Mouse (Mus musculus): Measurements from ENCODE around the gene Adgra1. TPM values are rescaled to one million over a fixed set of nuclear protein-coding genes. Genes with fewer than 3 reads are reported as not detected.

The Adgra1 gene
- polyA plus RNA-seq, 1 experiment = 0.14 TPM

DNA sequence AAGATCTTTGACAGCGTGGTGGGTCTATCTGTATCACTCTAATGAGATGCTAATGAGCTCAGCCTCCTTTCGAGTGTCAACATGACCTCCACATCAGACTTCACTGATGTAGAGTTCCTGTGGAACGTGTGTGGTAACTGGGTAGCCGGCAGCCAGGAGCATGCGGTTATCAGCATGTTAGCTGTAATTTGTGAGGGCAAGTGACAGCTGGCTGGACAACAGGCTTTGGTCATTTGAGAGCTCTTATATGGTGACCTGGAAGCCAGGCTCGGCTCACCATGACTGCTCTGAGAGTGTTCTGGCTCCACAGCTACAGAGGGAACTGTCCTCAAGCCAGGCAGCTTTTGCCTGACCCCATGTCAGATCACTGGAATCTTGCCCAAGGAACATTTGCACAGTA is 8.4 kb downstream of the Adgra1 start:
- Histone ChIP-seq H3K27me3 (ENCODE audit: control insufficient read depth, insufficient read depth, insufficient read length) (no peaks in the 10 kb centered on the region), H3ac (ENCODE audit: control insufficient read depth, insufficient read length, low read depth) (no peak overlapping the region), H3K4me3 (ENCODE audit: insufficient read depth, poor library complexity, severe bottlenecking) (no peak overlapping the region), H3K36me3 (ENCODE audit: control insufficient read depth, insufficient read depth) (no peaks in the 10 kb centered on the region), H3K79me3 (ENCODE audit: low read depth) (no peaks in the 10 kb centered on the region), H3K79me2 (ENCODE audit: control insufficient read depth, insufficient read depth) (no peaks in the 10 kb centered on the region)
- TF ChIP-seq CEBPB (IDR thresholded peaks at IDR 0.05; ENCODE audit: low read depth) (no peak), MAX (IDR thresholded peaks at IDR 0.05) (no peak), MYOD1 (IDR thresholded peaks at IDR 0.05; ENCODE audit: control insufficient read depth, insufficient read length, low read depth) (peak; percentile 59), FOSL1 (IDR thresholded peaks at IDR 0.05; ENCODE audit: insufficient read depth, low read length, poor library complexity, severe bottlenecking) (no peak), CTCF (IDR thresholded peaks at IDR 0.05; ENCODE audit: control insufficient read depth, insufficient read depth, insufficient read length) (no peak), USF1 (IDR thresholded peaks at IDR 0.05; ENCODE audit: low read depth) (no peak)

DNA sequence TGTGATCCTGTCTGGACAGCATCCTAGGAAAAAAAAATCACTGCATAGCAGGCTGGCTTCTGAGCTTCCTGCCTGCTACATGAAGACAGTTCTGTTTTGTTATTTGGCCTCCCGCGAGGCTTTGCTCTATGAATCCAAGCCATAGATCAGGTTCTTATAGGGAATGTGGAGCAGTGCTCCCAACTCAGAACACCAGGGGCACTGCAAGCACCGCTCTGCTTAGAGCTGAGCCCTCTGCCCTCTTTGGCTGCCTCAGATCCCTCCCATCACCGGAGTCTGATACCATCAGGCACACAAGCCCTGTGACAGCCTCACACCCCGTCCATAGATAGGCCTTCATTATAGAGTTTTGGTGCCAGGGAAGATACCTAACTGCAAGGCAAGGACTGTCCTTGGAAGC is 9.2 kb downstream of the Adgra1 start:
- H3ac ChIP-seq (ENCODE audit: control insufficient read depth, insufficient read length, low read depth) = no peak overlapping the region
- TF ChIP-seq FOSL1 (IDR thresholded peaks at IDR 0.05; ENCODE audit: insufficient read depth, low read length, poor library complexity, severe bottlenecking) (no peak), MYOG (IDR thresholded peaks at IDR 0.05; ENCODE audit: control insufficient read depth, extremely low read depth, insufficient read length) (no peak), CEBPB (IDR thresholded peaks at IDR 0.05; ENCODE audit: low read depth) (no peak), MYOD1 (IDR thresholded peaks at IDR 0.05; ENCODE audit: control insufficient read depth, insufficient read length, low read depth) (no peak), MAX (IDR thresholded peaks at IDR 0.05) (no peak), CTCF (IDR thresholded peaks at IDR 0.05; ENCODE audit: control insufficient read depth, insufficient read depth, insufficient read length) (no peak), USF1 (IDR thresholded peaks at IDR 0.05; ENCODE audit: low read depth) (no peak)
- no peaks in the 10 kb centered on the region for H3K36me3 ChIP-seq (ENCODE audit: control insufficient read depth, insufficient read depth)
- H3K27me3 ChIP-seq (ENCODE audit: control insufficient read depth, insufficient read depth, insufficient read length) = no peaks in the 10 kb centered on the region
- no peaks in the 10 kb centered on the region for H3K79me2 ChIP-seq (ENCODE audit: control insufficient read depth, insufficient read depth)
- no peaks in the 10 kb centered on the region for H3K79me3 ChIP-seq (ENCODE audit: low read depth)
- no peak overlapping the region for H3K4me3 ChIP-seq (ENCODE audit: insufficient read depth, poor library complexity, severe bottlenecking)

GRCm38 (mm10) chr7:139843776-139844175 is 9.8 kb downstream of the Adgra1 start:
- H3K79me2 ChIP-seq (ENCODE audit: control insufficient read depth, insufficient read depth) = no peaks in the 10 kb centered on the region
- no peak overlapping the region for H3ac ChIP-seq (ENCODE audit: control insufficient read depth, insufficient read length, low read depth)
- no peak for TF ChIP-seq MYOG (IDR thresholded peaks at IDR 0.05; ENCODE audit: control insufficient read depth, extremely low read depth, insufficient read length)
- H3K27me3 ChIP-seq (ENCODE audit: control insufficient read depth, insufficient read depth, insufficient read length) = no peaks in the 10 kb centered on the region
- H3K79me3 ChIP-seq (ENCODE audit: low read depth) = no peaks in the 10 kb centered on the region
- H3K4me3 ChIP-seq (ENCODE audit: insufficient read depth, poor library complexity, severe bottlenecking) = no peak overlapping the region
- no peaks in the 10 kb centered on the region for H3K36me3 ChIP-seq (ENCODE audit: control insufficient read depth, insufficient read depth)

- H3K4me3 ChIP-seq (ENCODE audit: insufficient read depth, poor library complexity, severe bottlenecking) = no peak overlapping the region
- H3K36me3 ChIP-seq (ENCODE audit: control insufficient read depth, insufficient read depth) = no peaks in the 10 kb centered on the region
- no peaks in the 10 kb centered on the region for H3K27me3 ChIP-seq (ENCODE audit: control insufficient read depth, insufficient read depth, insufficient read length)
- no peaks in the 10 kb centered on the region for H3K79me3 ChIP-seq (ENCODE audit: low read depth)
- H3ac ChIP-seq (ENCODE audit: control insufficient read depth, insufficient read length, low read depth) = no peak overlapping the region
- no peaks in the 10 kb centered on the region for H3K79me2 ChIP-seq (ENCODE audit: control insufficient read depth, insufficient read depth)
- TF ChIP-seq CEBPB (IDR thresholded peaks at IDR 0.05; ENCODE audit: low read depth) (no peak), FOSL1 (IDR thresholded peaks at IDR 0.05; ENCODE audit: insufficient read depth, low read length, poor library complexity, severe bottlenecking) (no peak), MAX (IDR thresholded peaks at IDR 0.05) (no peak)
Measured at GRCm38 (mm10) chr7:139845101-139845500, 11.1 kb downstream of the Adgra1 start.

- Histone ChIP-seq H3K4me3 (ENCODE audit: insufficient read depth, poor library complexity, severe bottlenecking) (no peak overlapping the region), H3K36me3 (ENCODE audit: control insufficient read depth, insufficient read depth) (no peaks in the 10 kb centered on the region), H3K79me2 (ENCODE audit: control insufficient read depth, insufficient read depth) (no peaks in the 10 kb centered on the region), H3K27me3 (ENCODE audit: control insufficient read depth, insufficient read depth, insufficient read length) (peaks cover 9% of the 10 kb centered on the region), H3ac (ENCODE audit: control insufficient read depth, insufficient read length, low read depth) (no peak overlapping the region), H3K79me3 (ENCODE audit: low read depth) (no peaks in the 10 kb centered on the region)
- TF ChIP-seq CTCF (IDR thresholded peaks at IDR 0.05; ENCODE audit: control insufficient read depth, insufficient read depth, insufficient read length) (no peak), CEBPB (IDR thresholded peaks at IDR 0.05; ENCODE audit: low read depth) (no peak), MYOG (IDR thresholded peaks at IDR 0.05; ENCODE audit: control insufficient read depth, extremely low read depth, insufficient read length) (no peak), MAX (IDR thresholded peaks at IDR 0.05) (no peak), MYOD1 (IDR thresholded peaks at IDR 0.05; ENCODE audit: control insufficient read depth, insufficient read length, low read depth) (no peak), USF1 (IDR thresholded peaks at IDR 0.05; ENCODE audit: low read depth) (no peak), FOSL1 (IDR thresholded peaks at IDR 0.05; ENCODE audit: insufficient read depth, low read length, poor library complexity, severe bottlenecking) (no peak)
Measured at GRCm38 (mm10) chr7:139850152-139850551, 16.2 kb downstream of the Adgra1 start.

GRCm38 (mm10) chr7:139850677-139851076 is 16.7 kb downstream of the Adgra1 start:
- no peak overlapping the region for H3K4me3 ChIP-seq (ENCODE audit: insufficient read depth, poor library complexity, severe bottlenecking)
- TF ChIP-seq MAX (IDR thresholded peaks at IDR 0.05) = no peak
- peaks cover 9% of the 10 kb centered on the region for H3K27me3 ChIP-seq (ENCODE audit: control insufficient read depth, insufficient read depth, insufficient read length)
- H3K79me2 ChIP-seq (ENCODE audit: control insufficient read depth, insufficient read depth) = no peaks in the 10 kb centered on the region
- H3K36me3 ChIP-seq (ENCODE audit: control insufficient read depth, insufficient read depth) = no peaks in the 10 kb centered on the region
- H3K79me3 ChIP-seq (ENCODE audit: low read depth) = no peaks in the 10 kb centered on the region
- H3ac ChIP-seq (ENCODE audit: control insufficient read depth, insufficient read length, low read depth) = no peak overlapping the region

Measured in C2C12 (cell line).